Mouse (Mus musculus) CD8-positive naive resting alpha-beta T cell, adult 2 months (primary cell): ENCODE measurements at regions not wholly inside any gene's neighbourhood (a gene's known extent, or its start where the extent isn't known, plus 50 kb on each side); places are given as distances from the start of the nearest gene placed in this dataset.
"Not testable (repeated sequence)": the region's sequence is repeated elsewhere in the genome, so short reads cannot be mapped to it uniquely, and the experiment has no call there.

ENCODE experiments used
- DNase-seq, 2 experiments: peaks; one replicate each; pipeline ENCODE4 v3.0.0; 2022; ENCODE audit warnings: low read depth in 2 of 2, low spot score in 2 of 2

DNA sequence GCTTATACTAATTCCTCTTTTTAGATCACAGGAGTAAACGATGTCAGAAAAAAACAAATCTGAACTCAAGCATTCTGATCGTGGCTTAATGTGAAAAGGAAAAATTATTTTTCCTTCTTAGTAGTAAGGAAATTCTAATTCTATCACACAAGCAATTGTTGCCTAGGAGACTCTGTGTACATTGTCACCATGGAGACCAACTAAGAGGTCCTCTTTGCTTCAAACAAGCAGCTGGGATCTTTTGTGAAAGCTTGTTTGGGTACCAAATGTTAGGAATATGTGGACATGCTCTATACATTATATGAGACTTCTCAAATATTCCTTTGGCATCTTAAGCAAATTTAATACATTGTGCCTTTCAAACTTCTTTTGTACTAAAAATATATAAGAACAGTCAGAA is 345.9 kb upstream of the Atp10a start:
- no peak for DNase-seq

DNA sequence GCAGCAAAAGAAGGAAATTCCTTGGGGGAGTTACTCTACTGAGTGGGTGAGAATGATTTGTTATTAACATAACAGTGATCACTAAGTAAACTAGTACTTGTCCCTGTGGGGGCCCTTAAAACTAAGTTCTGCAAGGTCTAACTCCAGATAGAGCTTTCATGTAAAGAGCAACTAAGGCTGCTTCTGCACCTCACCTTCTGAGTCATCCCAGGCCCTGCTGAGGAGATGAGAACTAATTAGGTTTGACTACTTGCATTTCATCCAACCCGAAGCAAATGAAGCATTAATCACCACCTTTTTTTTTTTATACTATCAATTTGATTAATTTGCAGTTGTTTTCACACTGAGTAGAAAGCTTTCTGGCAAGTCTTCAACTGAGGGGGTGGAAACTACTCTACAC is 333.6 kb upstream of the Atp10a start:
- no peak for DNase-seq

DNA sequence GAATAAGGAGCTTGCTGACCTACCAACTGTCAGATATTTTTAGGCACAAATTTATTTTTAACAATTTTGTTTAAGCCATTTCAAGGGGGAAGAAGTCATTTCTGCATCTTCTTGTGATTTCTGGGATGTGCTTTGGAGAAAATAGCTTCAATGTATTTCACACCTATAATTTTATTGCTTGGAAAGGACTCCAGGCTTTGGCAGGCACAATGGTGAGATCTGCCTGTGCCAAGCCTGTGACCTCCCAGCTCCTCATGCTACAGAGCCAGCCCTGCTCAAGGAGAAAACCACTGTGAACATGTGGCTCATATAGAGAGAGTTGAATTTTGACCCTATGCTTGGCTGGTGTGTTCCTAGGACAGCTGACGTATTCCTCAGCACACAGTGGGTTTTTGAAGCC is 288.6 kb upstream of the Atp10a start:
- DNase-seq: no peak

DNA sequence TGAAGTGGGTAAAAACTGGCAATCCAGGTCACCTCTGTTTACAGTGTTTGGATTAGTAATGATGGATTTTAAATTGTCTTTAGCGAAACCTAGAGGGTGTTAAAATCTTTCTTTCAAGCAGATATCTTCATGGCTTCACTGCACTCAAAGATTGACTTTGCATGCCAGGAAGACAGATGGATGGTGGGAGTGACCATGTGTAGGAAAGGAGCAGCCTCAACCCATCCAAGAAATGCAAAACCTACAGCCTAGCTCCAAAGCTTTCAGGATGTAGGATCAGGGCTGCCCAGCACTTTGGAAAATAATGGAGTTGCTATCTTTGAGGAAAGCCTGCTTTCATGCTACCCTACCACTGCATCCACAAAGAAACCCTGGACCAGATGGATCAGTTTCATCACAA is 272.6 kb upstream of the Atp10a start:
- no peak for DNase-seq

DNA sequence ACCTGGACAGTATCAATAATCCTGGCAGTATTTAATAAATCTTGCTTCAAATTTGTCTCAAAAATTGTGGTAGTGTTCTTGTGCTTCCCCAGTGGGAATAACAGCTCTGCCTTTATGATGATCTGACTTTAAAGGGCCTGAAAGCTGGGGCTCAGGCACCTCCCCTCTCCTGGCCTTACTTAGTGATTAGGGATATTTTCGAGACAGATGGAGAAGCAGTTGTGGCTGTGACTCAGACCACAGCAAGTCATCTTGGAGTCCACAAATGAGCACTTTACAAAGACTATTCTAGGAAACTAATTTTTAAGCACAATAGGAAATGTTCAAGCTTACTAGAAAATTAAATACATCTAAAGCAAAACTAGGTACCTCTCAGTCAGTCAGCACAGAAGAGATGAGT is 267.6 kb upstream of the Atp10a start:
- no peak for DNase-seq

DNA sequence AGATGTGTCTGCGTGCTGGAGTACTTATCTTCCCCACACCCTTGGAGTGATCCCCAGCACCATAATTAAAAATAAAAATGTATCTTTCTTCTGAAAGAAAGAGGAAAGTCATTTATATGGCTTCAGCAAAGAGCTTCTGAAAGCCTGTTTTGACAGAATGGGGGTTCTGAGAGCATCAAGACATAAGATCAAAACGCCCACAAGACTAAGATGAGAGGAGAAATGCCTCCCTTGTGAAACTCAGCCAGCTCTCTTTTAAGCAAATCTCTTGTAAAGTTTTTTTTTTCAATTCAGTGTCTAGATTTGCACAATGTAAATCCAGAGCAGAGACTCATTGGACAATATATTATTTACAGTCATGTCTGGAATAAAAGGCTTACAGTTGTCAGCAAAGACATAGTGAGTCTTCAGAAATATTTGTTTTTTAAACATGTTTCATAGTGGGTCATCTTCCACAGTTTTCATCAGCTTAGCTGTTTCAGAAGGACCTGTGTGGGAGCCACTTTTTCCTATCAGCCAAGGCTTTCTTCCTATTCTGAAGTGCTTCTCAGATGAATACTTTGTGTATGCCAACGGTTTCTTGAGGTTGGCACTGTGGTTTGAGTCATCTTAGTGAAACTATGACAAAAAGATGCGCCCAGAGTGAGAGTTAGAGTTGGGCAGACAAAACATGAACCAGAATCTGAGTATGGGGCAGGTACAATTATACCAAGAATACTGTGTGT is 263.4 kb upstream of the Atp10a start:
- peak in 1 of 2 experiments; percentile 48 for DNase-seq

DNA sequence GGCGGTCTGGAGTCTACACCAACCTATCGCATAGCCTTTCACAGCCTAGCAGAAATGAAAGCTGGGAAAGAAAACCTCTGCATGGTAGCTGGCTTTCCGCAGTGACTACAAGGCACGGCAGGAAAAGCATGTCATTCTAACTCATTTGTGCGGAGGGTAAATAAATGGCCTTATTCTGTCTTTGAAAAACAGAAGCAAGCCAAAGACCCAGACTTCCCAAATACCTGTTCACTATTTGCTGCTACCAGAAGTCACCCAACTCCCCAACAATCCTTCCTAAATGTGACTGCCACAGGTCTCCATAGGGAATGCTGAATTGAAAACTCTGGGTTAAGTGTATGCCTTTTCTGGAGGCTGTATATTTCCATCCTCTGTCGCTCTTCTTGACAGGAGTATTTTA is 258.0 kb upstream of the Atp10a start:
- no peak for DNase-seq

DNA sequence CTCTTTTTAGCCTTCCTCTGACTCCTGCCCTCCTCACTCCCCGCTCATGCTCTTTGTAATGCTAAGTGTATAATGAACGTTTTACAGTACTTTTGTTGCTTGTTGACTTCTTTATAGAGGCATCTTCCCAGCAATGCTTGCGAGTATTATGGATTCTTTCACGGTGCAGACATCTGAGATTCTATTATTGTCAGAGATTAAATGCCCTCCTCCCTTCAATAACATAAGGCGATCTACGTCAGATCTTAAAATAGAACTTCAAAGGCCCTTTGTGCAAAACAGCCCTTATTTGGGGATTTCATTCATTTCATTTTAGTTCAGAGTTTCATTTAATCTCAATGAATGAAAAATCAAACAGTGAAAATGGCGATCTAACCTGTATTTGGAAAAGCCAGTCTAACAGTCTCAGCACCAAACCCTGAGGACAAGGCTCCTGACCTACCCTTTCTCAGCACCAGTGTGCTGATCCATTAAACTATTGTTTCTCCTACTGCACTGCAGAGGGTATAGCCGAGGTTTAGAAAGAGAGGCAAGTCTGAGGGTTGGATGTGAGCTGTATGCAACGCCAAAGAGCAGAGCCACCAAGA is 257.3 kb upstream of the Atp10a start:
- DNase-seq: no peak

DNA sequence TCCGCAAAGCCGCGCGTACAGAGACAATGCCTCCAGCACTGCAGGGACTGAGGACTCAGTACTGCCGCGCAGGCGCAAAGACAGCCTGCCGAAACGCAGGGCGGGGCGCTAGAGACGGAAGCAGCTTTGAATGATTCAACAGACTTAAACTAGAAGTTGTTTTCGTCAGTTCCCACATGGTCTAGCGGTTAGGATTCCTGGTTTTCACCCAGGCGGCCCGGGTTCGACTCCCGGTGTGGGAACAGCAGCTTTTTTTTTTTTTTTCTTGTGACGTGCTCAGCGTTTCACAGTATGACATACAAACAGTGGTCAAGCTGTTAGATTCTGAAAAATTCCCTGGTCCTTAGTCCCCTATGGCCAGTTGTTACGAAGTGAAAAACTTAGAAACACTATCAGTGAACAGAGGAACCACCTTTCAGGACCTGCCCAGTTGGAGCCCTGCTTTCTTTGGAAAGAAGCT is 256.8 kb upstream of the Atp10a start:
- DNase-seq: peak; percentile 91

DNA sequence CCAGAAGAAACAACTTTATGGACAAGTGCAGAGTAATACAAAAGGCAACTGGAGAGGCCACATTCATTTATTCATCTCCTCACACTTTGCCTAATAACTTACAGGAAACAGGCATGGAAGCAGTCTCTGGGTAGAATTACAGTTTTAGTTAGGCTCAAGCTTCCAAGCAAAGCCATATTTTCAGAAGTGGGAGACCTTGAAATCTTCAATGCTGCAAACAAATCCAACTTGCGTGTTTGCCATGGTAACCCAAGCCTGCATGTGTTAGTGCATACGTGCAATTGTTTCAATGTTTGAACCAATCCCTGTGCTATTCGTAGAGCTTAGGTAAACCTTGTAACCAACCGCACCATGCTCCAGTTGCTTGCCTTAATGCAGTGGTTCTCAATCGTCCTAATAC is 256.3 kb upstream of the Atp10a start:
- peak; percentile 16 to 25 for DNase-seq

DNA sequence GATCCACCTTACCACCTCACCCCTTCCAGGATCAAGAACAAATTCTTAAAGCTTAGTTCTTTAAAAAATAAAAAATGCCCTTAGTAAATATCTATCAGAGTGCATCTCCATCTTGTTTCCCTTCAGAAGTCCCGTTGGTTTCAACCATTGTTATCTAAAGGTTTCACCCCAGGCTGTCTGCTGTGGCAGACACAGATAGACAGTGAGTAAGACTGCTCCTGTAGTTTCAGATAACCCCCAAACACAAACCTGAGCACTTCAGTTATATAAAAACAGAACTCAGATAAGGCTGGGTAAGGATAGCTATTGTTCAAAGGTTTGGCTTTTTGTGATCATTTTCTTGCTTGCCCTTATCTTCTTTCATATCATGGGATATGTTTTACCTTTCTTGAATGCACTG is 255.4 kb upstream of the Atp10a start:
- no peak for DNase-seq

DNA sequence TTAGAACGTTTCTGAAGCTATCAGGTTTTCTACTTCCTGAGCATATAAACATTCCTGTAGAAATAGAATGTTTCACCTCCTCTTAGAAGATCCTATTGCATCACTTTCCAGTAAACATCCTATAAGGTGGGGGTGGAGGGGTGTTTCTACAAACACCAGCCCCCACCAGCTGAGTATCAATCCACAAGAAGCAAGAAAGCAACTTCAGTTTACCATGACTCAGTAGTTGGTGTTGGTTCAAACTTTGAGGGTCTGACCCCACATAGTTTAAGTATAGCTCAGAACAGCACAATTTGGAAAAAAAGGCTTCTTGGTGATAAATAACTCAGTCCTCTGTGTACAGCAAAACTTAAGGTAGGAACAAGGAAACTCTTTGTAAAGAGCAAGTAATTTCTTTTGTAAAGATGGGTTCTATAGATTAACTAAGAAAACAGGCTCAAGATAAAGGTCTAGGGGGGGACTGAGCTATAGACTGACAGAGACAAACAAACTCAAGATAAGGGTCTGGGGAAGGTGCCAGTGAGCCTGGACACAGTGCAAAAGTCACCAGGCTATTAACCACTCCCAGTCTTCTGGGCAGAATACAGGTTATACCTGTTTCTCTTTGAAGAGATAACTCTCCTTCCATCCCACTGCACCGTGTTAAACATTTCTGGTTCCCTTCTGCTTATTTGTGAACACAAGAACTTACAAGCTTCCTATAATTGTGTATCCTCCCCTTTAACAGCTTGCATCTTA is 218.9 kb upstream of the Atp10a start:
- no peak for DNase-seq

DNA sequence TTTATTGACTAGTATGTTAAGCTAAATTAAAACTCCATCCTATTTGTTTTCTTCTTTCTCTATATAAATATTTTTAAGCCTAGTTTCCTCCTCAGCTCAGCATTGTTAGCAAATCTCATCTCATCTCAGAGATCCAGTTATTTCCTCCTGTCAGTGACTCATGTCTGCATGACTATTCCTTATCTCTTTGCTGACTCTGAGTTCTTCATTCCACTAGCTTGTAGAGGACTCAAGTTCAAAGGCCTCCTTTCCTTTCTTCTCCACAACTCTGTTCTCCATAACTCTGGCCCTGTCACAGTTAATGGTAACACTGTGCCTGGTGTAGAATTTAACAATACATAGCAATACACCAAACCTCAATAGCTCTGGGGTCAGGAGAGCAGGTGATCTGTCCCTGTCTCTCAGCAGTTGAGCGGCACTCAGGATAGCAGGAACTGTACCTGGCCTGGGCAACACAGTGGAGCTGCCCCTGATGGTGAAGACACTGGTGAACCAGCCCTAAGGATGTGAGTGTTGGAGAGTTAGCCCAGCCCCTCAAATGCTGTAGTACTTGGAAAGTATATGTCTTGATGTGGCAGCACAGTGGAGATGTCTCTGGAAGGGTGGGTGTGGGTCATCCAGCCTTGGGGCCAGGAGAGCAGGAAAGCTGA is 213.3 kb upstream of the Atp10a start:
- DNase-seq: no peak

DNA sequence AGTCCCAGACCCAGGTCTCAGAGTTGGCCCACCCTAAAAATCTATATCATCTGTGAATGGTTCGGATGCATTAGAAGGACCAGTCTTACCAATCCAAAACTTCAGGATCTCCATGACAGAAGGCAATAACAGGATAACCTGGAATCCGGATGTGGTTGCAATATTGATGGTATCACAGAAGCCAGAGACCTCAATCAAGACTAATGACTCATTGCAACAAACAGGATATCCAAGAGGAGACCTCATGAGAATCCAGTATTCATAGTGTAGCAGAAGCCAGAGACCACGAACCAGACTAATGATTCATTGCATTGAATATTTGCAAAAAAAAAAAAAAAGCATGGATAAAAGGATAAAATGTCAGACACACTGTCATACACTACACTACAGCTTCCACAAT is 212.7 kb upstream of the Atp10a start:
- no peak for DNase-seq

DNA sequence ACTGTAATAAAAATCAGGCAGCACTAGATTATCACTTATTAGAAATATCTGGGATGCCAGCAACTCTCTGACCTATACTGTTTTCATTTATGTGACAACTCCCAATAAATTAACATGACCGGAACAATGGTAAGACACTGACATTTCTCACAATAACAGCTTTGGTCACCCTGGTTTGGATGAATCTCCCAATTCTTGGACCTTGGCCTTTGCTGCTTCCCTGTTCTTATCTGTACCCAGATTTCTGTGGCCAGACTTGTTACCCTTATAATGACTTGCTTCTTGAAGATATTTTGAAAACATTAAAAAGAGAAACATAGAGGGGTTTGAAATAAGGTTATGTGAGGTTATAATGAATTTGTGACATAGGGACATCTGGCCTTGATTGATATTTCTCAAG is 210.2 kb upstream of the Atp10a start:
- no peak for DNase-seq

DNA sequence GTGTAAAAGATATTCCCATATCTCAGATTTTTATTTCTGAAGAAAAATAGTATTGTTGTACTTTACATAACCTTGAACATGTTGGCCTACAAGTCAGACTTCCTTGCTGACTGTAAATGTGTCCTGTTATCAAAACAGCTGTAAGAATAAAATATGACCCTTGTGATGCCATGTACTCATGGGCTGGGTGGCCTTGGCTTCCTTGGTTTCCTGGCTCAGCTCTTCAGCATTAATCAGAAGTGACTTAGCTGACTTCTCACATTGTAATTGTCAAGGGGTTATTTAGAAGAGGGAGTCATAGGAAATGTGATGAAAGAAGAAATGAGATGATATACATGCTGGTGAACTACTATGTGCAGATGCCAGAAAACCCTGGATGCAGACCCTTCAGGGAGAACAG is 209.7 kb upstream of the Atp10a start:
- DNase-seq: no peak

DNA sequence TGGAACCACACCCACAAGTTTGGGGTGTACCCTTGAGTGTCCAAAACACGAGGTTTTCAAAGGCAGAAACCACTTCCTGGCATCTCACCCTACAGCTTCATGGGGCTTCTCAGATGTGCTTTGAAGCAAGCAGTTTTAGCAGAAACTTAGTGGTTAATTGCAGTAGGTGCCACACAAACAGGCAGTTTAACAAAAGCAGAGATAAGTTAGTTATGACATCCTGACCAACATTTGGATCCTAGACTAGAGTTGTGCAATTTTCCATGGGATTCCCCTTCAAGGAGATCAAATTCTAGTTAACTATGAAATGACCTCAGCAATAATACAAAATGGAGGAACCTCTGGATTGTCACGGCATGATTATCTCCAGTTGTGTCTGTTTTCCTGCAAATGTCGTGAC is 207.2 kb upstream of the Atp10a start:
- peak; percentile 73 to 74 for DNase-seq

DNA sequence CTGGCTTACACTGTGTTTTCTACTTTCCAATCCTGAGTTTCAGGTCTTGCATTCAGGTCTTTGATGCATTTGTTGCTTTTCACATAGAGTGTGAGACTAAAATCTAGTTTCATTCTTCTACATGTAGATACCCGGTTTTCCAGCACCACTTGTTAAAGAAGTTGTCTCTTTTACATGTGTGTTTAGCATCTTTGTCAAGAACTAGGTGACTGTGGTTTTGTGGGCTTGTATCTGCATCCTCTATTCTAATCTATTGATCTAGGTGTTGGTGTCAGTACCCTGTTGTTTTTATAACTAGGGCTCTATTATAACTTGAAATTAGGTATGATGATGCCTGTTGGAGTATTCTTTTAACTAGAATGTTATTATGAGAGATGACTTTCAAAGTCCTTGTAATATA is 204.0 kb upstream of the Atp10a start:
- DNase-seq: peak; percentile 23 to 45

DNA sequence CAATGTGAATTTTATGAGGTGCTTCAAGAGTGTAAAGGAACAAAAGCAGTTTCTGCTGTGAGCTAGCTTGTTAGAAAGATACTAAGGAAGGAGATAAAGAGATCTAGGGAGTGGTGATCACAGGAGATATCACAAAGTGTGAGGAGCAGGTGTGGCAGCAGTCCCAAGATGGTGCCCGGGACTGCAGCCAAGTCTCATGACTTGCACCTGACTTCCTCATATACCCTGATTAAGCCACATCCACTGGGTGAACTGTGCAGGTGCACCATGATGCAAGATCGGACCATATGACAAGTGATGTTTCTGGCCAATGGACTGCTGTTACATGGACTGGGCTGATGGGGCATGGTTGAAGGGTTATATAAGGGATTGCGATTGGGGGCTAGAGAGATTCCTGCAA is 197.8 kb upstream of the Atp10a start:
- not testable (repeated sequence) for DNase-seq

DNA sequence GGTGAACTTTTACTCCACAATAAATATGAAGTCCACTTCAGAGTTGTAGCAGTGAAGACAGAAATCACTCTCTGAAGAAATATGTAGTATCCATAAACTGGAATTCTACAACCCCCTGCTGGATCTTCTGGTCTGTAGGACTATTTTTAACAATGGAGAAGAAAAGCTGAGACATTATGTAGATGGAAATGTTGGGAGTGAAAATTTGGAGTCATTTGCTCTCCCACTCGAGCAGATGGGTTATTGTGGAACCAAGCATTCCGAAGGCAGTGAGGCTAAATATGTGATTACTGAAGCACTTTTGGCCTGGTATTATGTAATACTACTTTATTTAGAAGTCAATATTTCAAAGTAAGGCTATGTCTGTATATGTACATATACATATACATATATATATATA is 195.0 kb upstream of the Atp10a start:
- DNase-seq: no peak

DNA sequence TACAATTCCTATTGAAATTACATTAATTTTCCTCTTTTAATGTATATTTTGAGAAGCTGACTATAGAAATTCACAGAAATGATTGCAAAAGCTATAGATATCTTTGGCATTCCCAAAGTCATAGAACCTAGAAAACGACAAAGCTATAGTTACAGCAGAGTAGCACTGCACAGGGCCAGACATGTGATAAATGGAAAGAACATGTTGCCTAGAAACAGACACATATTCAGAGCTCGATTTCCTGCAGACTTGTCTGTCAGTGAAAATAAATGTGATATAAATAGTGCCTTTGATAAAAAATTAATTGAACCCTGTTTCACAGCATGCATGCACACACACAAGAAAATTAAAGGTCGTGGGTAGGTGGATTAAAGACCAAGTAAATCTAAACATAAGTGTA is 182.8 kb upstream of the Atp10a start:
- DNase-seq: no peak

DNA sequence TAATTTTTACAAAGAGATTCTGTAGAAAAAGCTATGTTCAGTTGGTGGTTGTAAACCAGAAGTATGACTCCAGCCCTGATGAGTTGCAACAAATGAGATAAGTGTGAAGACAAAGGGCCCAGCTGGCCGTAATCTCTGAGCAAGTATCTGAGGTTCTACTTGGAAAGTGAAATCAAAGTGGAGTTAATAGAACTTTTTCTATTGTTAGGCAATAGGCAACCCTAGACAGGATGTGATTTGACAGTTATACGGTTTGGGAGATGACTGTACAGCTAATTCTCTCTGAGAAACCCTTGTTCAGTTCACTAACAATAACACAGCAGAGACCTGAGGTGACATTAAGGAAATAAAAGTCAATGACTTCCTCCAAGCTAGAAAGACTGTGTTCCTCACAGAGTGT is 180.8 kb upstream of the Atp10a start:
- DNase-seq: no peak
